Comparison of ENCODE assay signal across 23 mouse cellular contexts in genomic region chr1:64929673-64930072, GRCm38 (mm10). TPM values are rescaled to one million over a fixed set of nuclear protein-coding genes. Genes with fewer than 3 reads are reported as not detected.
DNase-seq lines count a peak whose midpoint lies in the region; ATAC-seq and TF ChIP-seq lines count a peak whose summit lies in the region.
"Had no signal": no experiment of that assay in that cellular context is flagged by ENCODE, and none has a peak within 500 bp of the region (broad histone marks: within the 10 kb centered on the region; RNA-seq: fewer than 3 reads in every experiment).

No protein-coding gene starts in this region.

- peaks cover 47% of the 10 kb centered on the region for H3K4me1 ChIP-seq in bone marrow macrophage, adult 2 months (ENCODE audit: control insufficient read depth, insufficient read depth, low read length)
- H3K4me1 ChIP-seq: embryonic facial prominence, embryonic 10.5 days; embryonic facial prominence, embryonic 12.5 days; forebrain, embryonic 10.5 days; forebrain, embryonic 12.5 days had no signal

- H3K79me2 ChIP-seq in macrophage (ENCODE audit: inconsistent target), result peaks cover 73% of the 10 kb centered on the region

- WGBS in macrophage (ENCODE audit: missing documents), result 98% methylated on average over 4 of the region's 4 CpGs

- 0 out of 2 replicates have a peak, but pooled peaks cover 3% of the 10 kb centered on the region for H3K36me3 ChIP-seq in macrophage (ENCODE audit: inconsistent target)
- H3K36me3 ChIP-seq: embryonic facial prominence, embryonic 12.5 days; forebrain, embryonic 10.5 days; forebrain, embryonic 12.5 days had no signal

- H3K4me3 ChIP-seq in bone marrow macrophage, adult 2 months (ENCODE audit: insufficient read depth, low read length), result no peak overlapping the region
- no peak overlapping the region for H3K4me3 ChIP-seq in macrophage (ENCODE audit: inconsistent target)
- H3K4me3 ChIP-seq: embryonic facial prominence, embryonic 10.5 days; embryonic facial prominence, embryonic 12.5 days; erythroblast, embryonic 14.5 days; forebrain, embryonic 10.5 days; forebrain, embryonic 12.5 days had no signal

- DNase-seq in frontal cortex, postnatal 36 days (ENCODE audit: low spot score in 2 of 2), result no peak
- DNase-seq in Muller cell, postnatal 12 days (ENCODE audit: inconsistent ontology term), result peak; percentile 66
- DNase-seq in adipocyte (ENCODE audit: low spot score), result no peak
- no peak for DNase-seq in left cerebral cortex, postnatal 36 days (ENCODE audit: low spot score in 2 of 2)
- no peak for DNase-seq in ovary, postnatal 10 days (ENCODE audit: low spot score)
- DNase-seq: adrenal gland, postnatal 10 days; adrenal gland, postnatal 25 days; cerebellum, adult 11-12 months; cerebellum, adult 2 months; cerebellum, adult 9-10 months; cerebellum, postnatal 10 days; cerebellum, postnatal 25 days had no signal

- intact Hi-C loops in left cerebral cortex, postnatal 36 days (cut with DNase I), result no loop called here

- no peak for TF ChIP-seq POLR2A in bone marrow macrophage, adult 2 months (IDR thresholded peaks at IDR 0.05; ENCODE audit: borderline replicate concordance, low read depth, low read length)

- peak; percentile 70 for ATAC-seq in frontal cortex, adult (ENCODE audit: low TSS enrichment)
- ATAC-seq: activated CD4-positive, CD25-positive, alpha-beta regulatory T cell, adult 4 months; forebrain, embryonic 14.5 days; forebrain, embryonic 16.5 days had no signal

- TF ChIP-seq CTCF in bone marrow macrophage, adult 2 months (IDR thresholded peaks at IDR 0.05; ENCODE audit: low read depth, low read length), result no peak

- peak overlapping the region; percentile 42 for H3K27ac ChIP-seq in bone marrow macrophage, adult 2 months (ENCODE audit: insufficient read depth, low read depth, low read length)
- H3K27ac ChIP-seq in macrophage, result peak overlapping the region; percentile 99
- H3K27ac ChIP-seq: embryonic facial prominence, embryonic 10.5 days; embryonic facial prominence, embryonic 12.5 days; forebrain, embryonic 10.5 days; forebrain, embryonic 12.5 days had no signal

RNA-seq across cellular contexts. Expression of gene Plekhm3, which starts 27.0 kb away (rescaled TPM):
- 24.1 and 24.9 TPM in 2 replicates for polyA plus RNA-seq in bone marrow macrophage, adult 2 months (2012; ENCODE audit: insufficient read depth, insufficient read length, missing spikeins)
- 100 to 1,000 TPM; 107 to 507 (median 271) TPM for total RNA-seq in macrophage (2018; cell fraction: chromatin; rRNA removed)
- 10 to 100 TPM; 23.1 to 37.4 (median 29.5) TPM for total RNA-seq in macrophage (2018; cell fraction: cytosol; rRNA removed)
- 100 to 1,000 TPM in 24 of 26 experiments, 10 to 100 TPM in 2; 93.5 to 253 (median 150) TPM for total RNA-seq in macrophage (2018; cell fraction: nucleus; rRNA removed)
- 16.0 to 20.6 TPM (median 16.8 TPM) in 3 replicates for polyA plus RNA-seq in macrophage (2018)
- 10 to 100 TPM; 34.6 to 40.4 TPM for total RNA-seq in left cerebral cortex, postnatal 36 days (2021)
